Mouse (Mus musculus) cerebral cortex, adult 2 months (tissue): ENCODE data around the gene Catip.

ENCODE experiments used
- WGBS: fragments of 180-500 bp; shearing (Covaris S2); methylation state at CpG from one replicate; pipeline ENCODE4 v1.1.7; 2018; 5-methylcytosine and 5-hydroxymethylcytosine counted together

Catip gene

GRCm38 (mm10) chr1:74343161-74343560 is 18.7 kb upstream of the Catip start:
- 65% methylated on average over 5 of the region's 5 CpGs for WGBS

GRCm38 (mm10) chr1:74344163-74344916 is 17.6 kb upstream of the Catip start:
- WGBS, result 88% methylated on average over 11 of the region's 11 CpGs

- WGBS, result 89% methylated on average over 13 of the region's 13 CpGs
Observed at GRCm38 (mm10) chr1:74351185-74351769, 10.6 kb upstream of the Catip start.

- WGBS, result 71% methylated on average over 5 of the region's 5 CpGs
Observed at GRCm38 (mm10) chr1:74352532-74353096, 9.3 kb upstream of the Catip start.

GRCm38 (mm10) chr1:74353453-74354229 is 8.3 kb upstream of the Catip start:
- WGBS, result 95% methylated on average over 9 of the region's 9 CpGs

GRCm38 (mm10) chr1:74359952-74360517 is 1.9 kb upstream of the Catip start:
- WGBS, result 85% methylated on average over 5 of the region's 5 CpGs

- WGBS, result 58% methylated on average over 17 of the region's 17 CpGs
Observed at GRCm38 (mm10) chr1:74362325-74363229, 669 bp downstream of the Catip start.

GRCm38 (mm10) chr1:74363437-74363836 is 1.5 kb downstream of the Catip start:
- 73% methylated on average over 5 of the region's 5 CpGs for WGBS

- 59% methylated on average over 8 of the region's 8 CpGs for WGBS
Observed at GRCm38 (mm10) chr1:74364270-74364669, 2.4 kb downstream of the Catip start.

GRCm38 (mm10) chr1:74367886-74368645 is 6.2 kb downstream of the Catip start:
- 29% methylated on average over 34 of the region's 34 CpGs for WGBS

GRCm38 (mm10) chr1:74370040-74370439 is 8.1 kb downstream of the Catip start:
- 71% methylated on average over 4 of the region's 4 CpGs for WGBS

GRCm38 (mm10) chr1:74373372-74373771 is 11.5 kb downstream of the Catip start:
- WGBS, result 70% methylated on average over 4 of the region's 4 CpGs

GRCm38 (mm10) chr1:74374980-74375379 is 13.1 kb downstream of the Catip start, which contains the start of gene Slc11a1:
Slc11a1 (plus strand) TSS chr1:74375195.
- WGBS, result 88% methylated on average over 8 of the region's 8 CpGs

- 77% methylated on average over 10 of the region's 10 CpGs for WGBS
Observed at GRCm38 (mm10) chr1:74375561-74375960, 13.7 kb downstream of the Catip start.

- WGBS, result 69% methylated on average over 4 of the region's 4 CpGs
Observed at GRCm38 (mm10) chr1:74376396-74376795, 14.5 kb downstream of the Catip start.

GRCm38 (mm10) chr1:74379058-74379504 is 17.2 kb downstream of the Catip start:
- 87% methylated on average over 7 of the region's 7 CpGs for WGBS

- WGBS, result 91% methylated on average over 5 of the region's 5 CpGs
Observed at GRCm38 (mm10) chr1:74380484-74380883, 18.6 kb downstream of the Catip start.

- WGBS, result 94% methylated on average over 10 of the region's 10 CpGs
Observed at GRCm38 (mm10) chr1:74381588-74382021, 19.7 kb downstream of the Catip start.

- WGBS, result 95% methylated on average over 13 of the region's 13 CpGs
Observed at GRCm38 (mm10) chr1:74383385-74383784, 21.5 kb downstream of the Catip start.

GRCm38 (mm10) chr1:74384525-74384924 is 22.6 kb downstream of the Catip start:
- 93% methylated on average over 8 of the region's 8 CpGs for WGBS
